Mouse (Mus musculus) liver, embryonic 12.5 days (tissue): ENCODE data around the gene Hrh2. TPM values are rescaled to one million over a fixed set of nuclear protein-coding genes. Genes with fewer than 3 reads are reported as not detected.

Experiments
- ATAC-seq: fragments of 200-750 bp; cut with Nextera tagmentation; 2 replicates; pipeline ENCODE4 v1.8.0; 2017; ENCODE audit warnings: moderate number of reproducible peaks, mild to moderate bottlenecking, moderate library complexity
- H3K27ac ChIP-seq: fragments of 300-500 bp; sonication (generic); 2 replicates; pipeline ENCODE4 v1.5.1; 2016; ENCODE audit warnings: mild to moderate bottlenecking
- H3K27me3 ChIP-seq: fragments of 300-500 bp; sonication (generic); replicated peaks from 2 replicates; pipeline ENCODE4 v1.6.1; 2016; ENCODE audit warnings: mild to moderate bottlenecking, moderate library complexity
- H3K36me3 ChIP-seq: fragments of 300-500 bp; sonication (generic); 2 replicates; pipeline ENCODE4 v1.6.1; 2016; ENCODE audit warnings: mild to moderate bottlenecking, moderate library complexity
- H3K4me1 ChIP-seq: fragments of 300-500 bp; sonication (generic); 2 replicates; pipeline ENCODE4 v1.6.1; 2016
- H3K4me2 ChIP-seq: fragments of 300-500 bp; sonication (generic); 2 replicates; pipeline ENCODE4 v1.6.1; 2016; ENCODE audit warnings: mild to moderate bottlenecking, moderate library complexity
- H3K4me3 ChIP-seq: fragments of 300-500 bp; sonication (generic); 2 replicates; pipeline ENCODE4 v1.5.1; 2016; ENCODE audit warnings: mild to moderate bottlenecking, moderate library complexity
- H3K9ac ChIP-seq: fragments of 300-500 bp; sonication (generic); 2 replicates; pipeline ENCODE4 v1.6.1; 2016; ENCODE audit warnings: mild to moderate bottlenecking, moderate library complexity
- H3K9me3 ChIP-seq: fragments of 300-500 bp; sonication (generic); replicated peaks from 2 replicates; pipeline ENCODE4 v1.6.1; 2016; ENCODE audit warnings: mild to moderate bottlenecking, moderate library complexity
- WGBS: fragments of 180-500 bp; shearing (Covaris S2); methylation state at CpG from one replicate; pipeline ENCODE4 v1.1.7; 2016; ENCODE audit not compliant: insufficient replicate concordance; 5-methylcytosine and 5-hydroxymethylcytosine counted together
- polyA plus RNA-seq: library from polyadenylated mRNA; unstranded; fragments of >200 nt; fragmentation: Nextera tagmentation; extraction: Ambion mirVana; gene quantifications from 2 replicates; pipeline ENCODE4 v1.2.1, GENCODE M21; 2016

Gene Hrh2
- polyA plus RNA-seq, 1 experiment from 2014 or later: 0.08 TPM

GRCm38 (mm10) chr13:54178647-54179046 lies 13.3 kb upstream of the Hrh2 start:
- Histone ChIP-seq H3K36me3 (no peaks in the 10 kb centered on the region), H3K4me3 (no peak overlapping the region), H3K4me2 (no peak overlapping the region), H3K9ac (no peak overlapping the region), H3K9me3 (0 out of 2 replicates have a peak, but pooled peaks cover 5% of the 10 kb centered on the region), H3K4me1 (no peaks in the 10 kb centered on the region), H3K27ac (no peak overlapping the region), H3K27me3 (no peaks in the 10 kb centered on the region)
- no peak for ATAC-seq
- 60% methylated on average over 5 of the region's 5 CpGs for WGBS

- H3K4me1 ChIP-seq: no peaks in the 10 kb centered on the region
- H3K27me3 ChIP-seq: no peaks in the 10 kb centered on the region
- H3K36me3 ChIP-seq: no peaks in the 10 kb centered on the region
- H3K9ac ChIP-seq: no peak overlapping the region
- WGBS: 52% methylated on average over 3 of the region's 3 CpGs
- no peak overlapping the region for H3K27ac ChIP-seq
- 0 out of 2 replicates have a peak, but pooled peaks cover under 1% of the 10 kb centered on the region for H3K9me3 ChIP-seq
- ATAC-seq: no peak
- H3K4me2 ChIP-seq: no peak overlapping the region
- no peak overlapping the region for H3K4me3 ChIP-seq
Measured at GRCm38 (mm10) chr13:54179971-54180370, 12.0 kb upstream of the Hrh2 start.

GRCm38 (mm10) chr13:54180461-54180860 lies 11.5 kb upstream of the Hrh2 start:
- H3K9ac ChIP-seq: no peak overlapping the region
- H3K9me3 ChIP-seq: no peaks in the 10 kb centered on the region
- WGBS: 54% methylated on average over 3 of the region's 3 CpGs
- H3K4me3 ChIP-seq: no peak overlapping the region
- H3K27ac ChIP-seq: no peak overlapping the region
- H3K36me3 ChIP-seq: no peaks in the 10 kb centered on the region
- ATAC-seq: no peak
- H3K4me1 ChIP-seq: no peaks in the 10 kb centered on the region
- no peaks in the 10 kb centered on the region for H3K27me3 ChIP-seq
- no peak overlapping the region for H3K4me2 ChIP-seq

- ATAC-seq: no peak
- no peaks in the 10 kb centered on the region for H3K4me1 ChIP-seq
Measured at GRCm38 (mm10) chr13:54181318-54181717, 10.6 kb upstream of the Hrh2 start.

GRCm38 (mm10) chr13:54181947-54182346 lies 10.0 kb upstream of the Hrh2 start:
- no peak for ATAC-seq
- Histone ChIP-seq H3K9ac (no peak overlapping the region), H3K27me3 (no peaks in the 10 kb centered on the region), H3K9me3 (no peaks in the 10 kb centered on the region), H3K4me1 (no peaks in the 10 kb centered on the region), H3K27ac (no peak overlapping the region), H3K36me3 (no peaks in the 10 kb centered on the region), H3K4me3 (no peak overlapping the region), H3K4me2 (no peak overlapping the region)
- 75% methylated on average over 4 of the region's 4 CpGs for WGBS

More at GRCm38 (mm10) chr13:54181318-54181717, 10.6 kb upstream of the Hrh2 start:
- H3K9me3 ChIP-seq: no peaks in the 10 kb centered on the region
- no peak overlapping the region for H3K4me2 ChIP-seq
- no peaks in the 10 kb centered on the region for H3K36me3 ChIP-seq
- no peaks in the 10 kb centered on the region for H3K27me3 ChIP-seq
- H3K9ac ChIP-seq: no peak overlapping the region
- no peak overlapping the region for H3K27ac ChIP-seq
- no peak overlapping the region for H3K4me3 ChIP-seq
- whole genome bisulfite sequencing: 69% methylated on average over 6 of the region's 6 CpGs

- Histone ChIP-seq H3K4me2 (no peak overlapping the region), H3K27me3 (peaks cover 8% of the 10 kb centered on the region), H3K9ac (no peak overlapping the region), H3K27ac (no peak overlapping the region), H3K4me3 (no peak overlapping the region), H3K9me3 (no peaks in the 10 kb centered on the region), H3K4me1 (no peaks in the 10 kb centered on the region), H3K36me3 (no peaks in the 10 kb centered on the region)
- no peak for ATAC-seq
- 46% methylated on average over 5 of the region's 5 CpGs for WGBS
Measured at GRCm38 (mm10) chr13:54186394-54186793, 5.5 kb upstream of the Hrh2 start.

GRCm38 (mm10) chr13:54188190-54188706 lies 3.7 kb upstream of the Hrh2 start:
- ATAC-seq: no peak
- peaks cover 27% of the 10 kb centered on the region for H3K27me3 ChIP-seq
- H3K27ac ChIP-seq: no peak overlapping the region
- no peaks in the 10 kb centered on the region for H3K36me3 ChIP-seq
- no peaks in the 10 kb centered on the region for H3K4me1 ChIP-seq
- H3K4me2 ChIP-seq: no peak overlapping the region
- no peaks in the 10 kb centered on the region for H3K9me3 ChIP-seq
- H3K9ac ChIP-seq: no peak overlapping the region
- H3K4me3 ChIP-seq: no peak overlapping the region
- WGBS: 44% methylated on average over 7 of the region's 7 CpGs

- Histone ChIP-seq H3K4me2 (no peak overlapping the region), H3K4me3 (no peak overlapping the region), H3K27me3 (peaks cover 28% of the 10 kb centered on the region), H3K9me3 (no peaks in the 10 kb centered on the region), H3K27ac (no peak overlapping the region), H3K4me1 (no peaks in the 10 kb centered on the region), H3K9ac (no peak overlapping the region), H3K36me3 (no peaks in the 10 kb centered on the region)
- no peak for ATAC-seq
- whole genome bisulfite sequencing: 56% methylated on average over 14 of the region's 14 CpGs
Measured at GRCm38 (mm10) chr13:54189896-54190295, 2.0 kb upstream of the Hrh2 start.

GRCm38 (mm10) chr13:54191181-54191580 lies 748 bp upstream of the Hrh2 start:
- 57% methylated on average over 3 of the region's 3 CpGs for WGBS
- ATAC-seq: no peak

GRCm38 (mm10) chr13:54193580-54193979 lies 1.7 kb downstream of the Hrh2 start:
- Histone ChIP-seq H3K9ac (no peak overlapping the region), H3K4me1 (no peaks in the 10 kb centered on the region), H3K4me2 (no peak overlapping the region), H3K4me3 (no peak overlapping the region), H3K9me3 (no peaks in the 10 kb centered on the region), H3K27ac (no peak overlapping the region), H3K36me3 (no peaks in the 10 kb centered on the region), H3K27me3 (peaks cover 28% of the 10 kb centered on the region)
- ATAC-seq: no peak
- WGBS: 31% methylated on average over 5 of the region's 5 CpGs

More at GRCm38 (mm10) chr13:54191181-54191580, 748 bp upstream of the Hrh2 start:
- Histone ChIP-seq H3K4me2 (no peak overlapping the region), H3K36me3 (no peaks in the 10 kb centered on the region), H3K9ac (no peak overlapping the region), H3K27me3 (peaks cover 28% of the 10 kb centered on the region), H3K4me3 (no peak overlapping the region), H3K4me1 (no peaks in the 10 kb centered on the region), H3K27ac (no peak overlapping the region), H3K9me3 (no peaks in the 10 kb centered on the region)

GRCm38 (mm10) chr13:54199000-54199399 lies 7.1 kb downstream of the Hrh2 start:
- ATAC-seq: no peak
- no peaks in the 10 kb centered on the region for H3K36me3 ChIP-seq
- H3K9me3 ChIP-seq: no peaks in the 10 kb centered on the region
- H3K4me1 ChIP-seq: no peaks in the 10 kb centered on the region
- H3K27me3 ChIP-seq: no peaks in the 10 kb centered on the region; the same call in 1 of the 2 replicates
- H3K4me3 ChIP-seq: no peak overlapping the region
- no peak overlapping the region for H3K9ac ChIP-seq
- no peak overlapping the region for H3K27ac ChIP-seq
- WGBS: 66% methylated on average over 9 of the region's 9 CpGs
- H3K4me2 ChIP-seq: no peak overlapping the region

GRCm38 (mm10) chr13:54202458-54202857 lies 10.5 kb downstream of the Hrh2 start:
- H3K36me3 ChIP-seq: no peaks in the 10 kb centered on the region
- H3K4me1 ChIP-seq: no peaks in the 10 kb centered on the region
- H3K4me2 ChIP-seq: no peak overlapping the region
- no peaks in the 10 kb centered on the region for H3K9me3 ChIP-seq
- H3K9ac ChIP-seq: no peak overlapping the region
- H3K27ac ChIP-seq: no peak overlapping the region
- H3K4me3 ChIP-seq: no peak overlapping the region
- WGBS: 70% methylated on average over 8 of the region's 8 CpGs
- ATAC-seq: no peak
- H3K27me3 ChIP-seq: no peaks in the 10 kb centered on the region

GRCm38 (mm10) chr13:54203419-54203818 lies 11.5 kb downstream of the Hrh2 start:
- 53% methylated on average over 2 of the region's 2 CpGs for WGBS
- H3K4me1 ChIP-seq: no peaks in the 10 kb centered on the region
- ATAC-seq: no peak
- no peak overlapping the region for H3K4me3 ChIP-seq
- no peak overlapping the region for H3K27ac ChIP-seq
- H3K4me2 ChIP-seq: no peak overlapping the region
- H3K36me3 ChIP-seq: no peaks in the 10 kb centered on the region
- no peak overlapping the region for H3K9ac ChIP-seq
- H3K9me3 ChIP-seq: no peaks in the 10 kb centered on the region
- H3K27me3 ChIP-seq: no peaks in the 10 kb centered on the region
